Mouse (Mus musculus): ENCODE results near the gene Insc. TPM values are rescaled to one million over a fixed set of nuclear protein-coding genes. Genes with fewer than 3 reads are reported as not detected.

Gene Insc
- polyA plus RNA-seq, 1 experiment from 2014 or later = 5.3 TPM

GRCm38 (mm10) chr7:114738166-114738565 is 5.3 kb upstream of the Insc start:
- H3K4me3 ChIP-seq = no peak overlapping the region
- H3K27me3 ChIP-seq = no peaks in the 10 kb centered on the region

GRCm38 (mm10) chr7:114740360-114741165 is 2.9 kb upstream of the Insc start:
- 55% methylated on average over 6 of the region's 6 CpGs for WGBS
- H3K4me1 ChIP-seq = peaks cover 1% of the 10 kb centered on the region; the same call in 1 of the 2 replicates
- no peaks in the 10 kb centered on the region for H3K36me3 ChIP-seq

More at GRCm38 (mm10) chr7:114738166-114738565, 5.3 kb upstream of the Insc start:
- no peak for ATAC-seq (ENCODE audit: borderline replicate concordance, extremely low read depth, low FRiP score, low TSS enrichment)
- no peak overlapping the region for H3K4me2 ChIP-seq
- H3K27ac ChIP-seq = no peak overlapping the region
- H3K9ac ChIP-seq = no peak overlapping the region
- no peaks in the 10 kb centered on the region for H3K9me3 ChIP-seq
- no peaks in the 10 kb centered on the region for H3K4me1 ChIP-seq
- H3K36me3 ChIP-seq = no peaks in the 10 kb centered on the region

GRCm38 (mm10) chr7:114744639-114745245 is 1.2 kb downstream of the Insc start:
- H3K9ac ChIP-seq = no peak overlapping the region
- no peak overlapping the region for H3K27ac ChIP-seq
- peak; percentile 5; the same call in 1 of the 2 replicates for ATAC-seq (ENCODE audit: borderline replicate concordance, extremely low read depth, low FRiP score, low TSS enrichment)
- H3K36me3 ChIP-seq = no peaks in the 10 kb centered on the region
- no peak overlapping the region; the same call in 1 of the 2 replicates for H3K4me2 ChIP-seq
- H3K9me3 ChIP-seq = no peaks in the 10 kb centered on the region
- H3K27me3 ChIP-seq = 0 out of 2 replicates have a peak, but pooled peaks cover 10% of the 10 kb centered on the region
- H3K4me3 ChIP-seq = no peak overlapping the region
- H3K4me1 ChIP-seq = peaks cover 5% of the 10 kb centered on the region; the same call in 1 of the 2 replicates
- 19% methylated on average over 3 of the region's 3 CpGs for WGBS

More at GRCm38 (mm10) chr7:114740360-114741165, 2.9 kb upstream of the Insc start:
- no peak overlapping the region for H3K27ac ChIP-seq
- 0 out of 2 replicates have a peak, but pooled peaks cover 4% of the 10 kb centered on the region for H3K27me3 ChIP-seq
- H3K9me3 ChIP-seq = no peaks in the 10 kb centered on the region
- H3K4me2 ChIP-seq = no peak overlapping the region
- H3K9ac ChIP-seq = no peak overlapping the region
- no peak for ATAC-seq (ENCODE audit: borderline replicate concordance, extremely low read depth, low FRiP score, low TSS enrichment)
- H3K4me3 ChIP-seq = no peak overlapping the region

DNA sequence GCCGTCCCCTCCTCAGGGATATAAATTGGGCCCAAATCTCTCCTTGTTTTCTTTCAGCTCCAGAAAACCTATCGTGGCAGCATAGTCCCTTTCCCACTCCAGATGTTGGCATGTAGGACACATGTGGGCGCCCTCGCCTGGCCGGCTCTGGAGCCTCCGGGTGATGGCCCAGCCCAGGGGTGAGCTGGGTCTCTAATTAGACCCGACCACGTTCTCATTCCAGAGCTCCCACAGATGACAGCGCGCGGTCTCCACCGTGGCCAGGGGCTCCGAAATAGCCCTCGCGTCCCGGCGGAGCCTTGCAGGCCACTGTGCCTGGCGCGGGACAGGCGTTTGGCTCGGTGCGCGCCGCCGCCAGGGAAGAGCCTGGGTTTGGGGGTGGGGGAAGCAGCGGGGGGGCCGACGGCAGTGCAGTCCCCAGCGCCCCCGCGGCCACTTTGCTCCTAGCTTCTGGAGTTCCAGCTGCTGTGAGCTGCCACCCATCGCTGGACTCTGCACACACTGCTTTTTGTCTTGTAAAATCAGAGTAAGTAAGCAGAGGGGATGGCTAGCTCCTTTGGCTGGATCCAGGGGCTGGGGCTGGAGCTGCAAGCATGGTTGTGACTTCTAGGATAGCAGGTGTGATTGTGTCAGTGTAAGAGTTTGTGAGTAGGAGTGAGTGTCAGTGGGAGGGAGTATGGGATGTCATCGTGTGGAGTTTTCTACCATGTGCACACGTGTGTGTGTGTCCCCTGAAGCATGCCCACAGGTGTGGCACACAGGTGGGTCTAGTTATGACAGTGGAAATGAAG is 2.2 kb downstream of the Insc start:
- H3K4me2 ChIP-seq = peak overlapping the region; percentile 66
- H3K4me1 ChIP-seq = peaks cover 5% of the 10 kb centered on the region; the same call in 1 of the 2 replicates
- 0 out of 2 replicates have a peak, but pooled peaks cover 10% of the 10 kb centered on the region for H3K27me3 ChIP-seq
- H3K27ac ChIP-seq = no peak overlapping the region
- H3K9ac ChIP-seq = no peak overlapping the region
- whole genome bisulfite sequencing = 5% methylated on average over 34 of the region's 34 CpGs
- H3K4me3 ChIP-seq = peak overlapping the region; percentile 27
- H3K36me3 ChIP-seq = no peaks in the 10 kb centered on the region
- H3K9me3 ChIP-seq = no peaks in the 10 kb centered on the region
- no peak for ATAC-seq (ENCODE audit: borderline replicate concordance, extremely low read depth, low FRiP score, low TSS enrichment)

- 0 out of 2 replicates have a peak, but pooled peaks cover 10% of the 10 kb centered on the region for H3K27me3 ChIP-seq
- H3K27ac ChIP-seq = no peak overlapping the region
- peaks cover 5% of the 10 kb centered on the region; the same call in 1 of the 2 replicates for H3K4me1 ChIP-seq
- no peak for ATAC-seq (ENCODE audit: borderline replicate concordance, extremely low read depth, low FRiP score, low TSS enrichment)
- H3K9ac ChIP-seq = no peak overlapping the region
- no peak overlapping the region for H3K4me3 ChIP-seq
- no peaks in the 10 kb centered on the region for H3K9me3 ChIP-seq
- H3K36me3 ChIP-seq = no peaks in the 10 kb centered on the region
- no peak overlapping the region for H3K4me2 ChIP-seq
- WGBS = 74% methylated on average over 3 of the region's 3 CpGs
Measured at GRCm38 (mm10) chr7:114747596-114747995, 4.1 kb downstream of the Insc start.

DNA sequence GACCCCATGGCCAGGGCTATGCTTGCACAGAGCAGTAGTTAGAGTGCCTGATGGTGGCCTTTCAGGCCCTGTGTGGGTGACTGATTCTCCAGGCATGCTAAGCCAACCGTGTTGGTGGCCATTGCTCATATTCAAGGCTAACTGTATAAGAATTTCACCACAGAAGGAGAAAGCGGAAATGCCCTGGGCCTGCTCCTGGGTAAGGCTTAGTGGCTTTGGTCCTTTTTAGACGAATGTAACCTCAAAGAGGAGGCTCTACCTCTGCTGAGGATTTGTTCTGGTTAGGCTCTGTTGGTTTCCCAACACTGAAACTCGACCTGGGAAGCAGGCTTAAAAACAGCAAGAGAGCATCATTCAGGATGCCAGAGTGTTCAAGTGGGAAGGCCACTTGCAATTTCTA is 4.7 kb downstream of the Insc start:
- no peak overlapping the region for H3K4me2 ChIP-seq
- H3K9me3 ChIP-seq = no peaks in the 10 kb centered on the region
- 66% methylated on average over 4 of the region's 4 CpGs for WGBS
- no peak overlapping the region for H3K27ac ChIP-seq
- H3K36me3 ChIP-seq = no peaks in the 10 kb centered on the region
- no peak for ATAC-seq (ENCODE audit: borderline replicate concordance, extremely low read depth, low FRiP score, low TSS enrichment)
- no peak overlapping the region for H3K9ac ChIP-seq
- H3K27me3 ChIP-seq = 0 out of 2 replicates have a peak, but pooled peaks cover 10% of the 10 kb centered on the region
- peaks cover 5% of the 10 kb centered on the region; the same call in 1 of the 2 replicates for H3K4me1 ChIP-seq
- no peak overlapping the region for H3K4me3 ChIP-seq

DNA sequence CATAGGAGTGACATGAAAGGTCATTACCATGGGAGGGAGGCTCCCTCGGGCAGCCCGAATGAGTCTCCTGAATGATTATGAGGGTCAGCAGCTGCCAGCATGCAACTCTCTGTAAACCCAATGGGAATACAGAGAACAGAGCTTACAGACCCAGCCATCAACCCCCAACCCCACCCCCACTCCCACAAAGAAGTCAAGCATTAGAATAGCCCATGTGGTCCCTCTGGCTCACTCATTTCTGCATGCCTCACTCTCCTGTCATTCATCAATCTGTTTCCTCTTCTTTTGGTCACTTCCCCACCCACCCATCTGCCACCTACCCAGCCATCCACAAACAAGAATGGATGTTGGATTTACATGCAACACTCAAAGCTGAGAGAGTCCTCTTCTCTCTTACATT is 10.0 kb downstream of the Insc start:
- no peaks in the 10 kb centered on the region for H3K36me3 ChIP-seq
- no peak overlapping the region for H3K9ac ChIP-seq
- 74% methylated on average over 2 of the region's 2 CpGs for WGBS
- H3K9me3 ChIP-seq = no peaks in the 10 kb centered on the region
- ATAC-seq (ENCODE audit: borderline replicate concordance, extremely low read depth, low FRiP score, low TSS enrichment) = no peak
- H3K4me2 ChIP-seq = no peak overlapping the region
- H3K4me1 ChIP-seq = no peaks in the 10 kb centered on the region
- H3K4me3 ChIP-seq = no peak overlapping the region
- no peaks in the 10 kb centered on the region for H3K27me3 ChIP-seq
- no peak overlapping the region for H3K27ac ChIP-seq

DNA sequence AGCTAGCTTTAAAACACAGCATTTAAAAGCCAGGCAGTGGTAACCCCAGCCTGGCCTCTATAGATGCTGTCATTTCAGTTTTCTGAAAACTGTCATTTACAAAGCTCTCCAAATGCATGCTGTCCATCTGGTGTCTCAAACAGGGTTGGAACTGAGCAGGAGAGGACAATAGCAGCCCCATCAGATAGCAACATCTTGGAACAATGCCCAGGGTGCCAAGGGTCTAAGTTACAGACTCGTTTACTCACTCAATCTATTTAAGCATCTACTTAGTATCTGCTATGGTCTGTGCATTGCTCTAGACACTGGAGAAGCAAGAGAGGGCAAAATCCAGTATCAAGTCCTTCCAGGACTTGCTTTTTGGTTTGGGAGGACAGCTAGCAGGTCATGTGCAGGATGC is 10.7 kb downstream of the Insc start:
- no peak overlapping the region for H3K4me2 ChIP-seq
- H3K27me3 ChIP-seq = no peaks in the 10 kb centered on the region
- no peaks in the 10 kb centered on the region for H3K9me3 ChIP-seq
- WGBS = 27% methylated on average over 1 of the region's 1 CpGs
- no peak overlapping the region for H3K27ac ChIP-seq
- H3K36me3 ChIP-seq = no peaks in the 10 kb centered on the region
- ATAC-seq (ENCODE audit: borderline replicate concordance, extremely low read depth, low FRiP score, low TSS enrichment) = no peak
- H3K4me3 ChIP-seq = no peak overlapping the region
- no peak overlapping the region for H3K9ac ChIP-seq
- no peaks in the 10 kb centered on the region for H3K4me1 ChIP-seq

GRCm38 (mm10) chr7:114754626-114755025 is 11.1 kb downstream of the Insc start:
- Histone ChIP-seq H3K4me1 (no peaks in the 10 kb centered on the region), H3K27me3 (no peaks in the 10 kb centered on the region), H3K36me3 (no peaks in the 10 kb centered on the region), H3K4me3 (no peak overlapping the region), H3K9me3 (no peaks in the 10 kb centered on the region), H3K27ac (no peak overlapping the region), H3K4me2 (no peak overlapping the region), H3K9ac (no peak overlapping the region)
- WGBS = 61% methylated on average over 8 of the region's 8 CpGs
- no peak for ATAC-seq (ENCODE audit: borderline replicate concordance, extremely low read depth, low FRiP score, low TSS enrichment)

DNA sequence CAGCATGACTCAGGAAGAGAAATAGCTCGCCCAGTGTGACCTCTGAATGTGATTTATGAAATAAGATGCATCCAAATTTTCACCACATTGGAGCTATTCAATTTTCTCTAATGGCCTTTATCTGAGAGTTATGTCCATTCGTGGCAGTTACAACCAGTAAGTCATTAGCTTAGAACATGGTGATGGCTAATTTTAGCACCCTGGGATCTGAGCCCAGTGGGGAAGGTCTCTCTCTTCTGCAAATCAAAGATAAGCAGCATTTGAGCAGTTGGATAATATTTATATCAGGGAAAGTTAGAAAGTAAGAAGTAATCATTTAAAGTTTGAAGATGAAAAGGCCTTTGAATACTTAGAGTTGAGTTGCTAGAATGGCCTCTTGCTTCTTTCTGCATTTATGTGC is 19.2 kb downstream of the Insc start:
- WGBS = 48% methylated on average over 2 of the region's 2 CpGs
- no peak for ATAC-seq (ENCODE audit: borderline replicate concordance, extremely low read depth, low FRiP score, low TSS enrichment)

GRCm38 (mm10) chr7:114765273-114765672 is 21.8 kb downstream of the Insc start:
- Histone ChIP-seq H3K4me1 (no peaks in the 10 kb centered on the region), H3K27ac (no peak overlapping the region), H3K9ac (no peak overlapping the region), H3K4me3 (no peak overlapping the region), H3K36me3 (no peaks in the 10 kb centered on the region), H3K4me2 (no peak overlapping the region), H3K9me3 (no peaks in the 10 kb centered on the region), H3K27me3 (no peaks in the 10 kb centered on the region)
- ATAC-seq (ENCODE audit: borderline replicate concordance, extremely low read depth, low FRiP score, low TSS enrichment) = no peak
- 80% methylated on average over 3 of the region's 3 CpGs for WGBS

More for the DNA sequence above, 19.2 kb downstream of the Insc start:
- Histone ChIP-seq H3K9me3 (no peaks in the 10 kb centered on the region), H3K4me1 (no peaks in the 10 kb centered on the region), H3K27me3 (no peaks in the 10 kb centered on the region), H3K9ac (no peak overlapping the region), H3K36me3 (no peaks in the 10 kb centered on the region), H3K4me2 (no peak overlapping the region), H3K27ac (no peak overlapping the region), H3K4me3 (no peak overlapping the region)

Data from lung, embryonic 15.5 days (tissue).